Mouse (Mus musculus) telencephalon, adult 2 months (tissue): ENCODE measurements around the gene Klhdc10.
"Not testable (repeated sequence)": the region's sequence is repeated elsewhere in the genome, so short reads cannot be mapped to it uniquely, and the experiment has no call there.

Experiments used
- DNase-seq: peaks from one replicate; pipeline ENCODE4 v3.0.0-alpha.2; 2011; ENCODE audit warnings: low read depth, low spot score

Gene Klhdc10

DNA sequence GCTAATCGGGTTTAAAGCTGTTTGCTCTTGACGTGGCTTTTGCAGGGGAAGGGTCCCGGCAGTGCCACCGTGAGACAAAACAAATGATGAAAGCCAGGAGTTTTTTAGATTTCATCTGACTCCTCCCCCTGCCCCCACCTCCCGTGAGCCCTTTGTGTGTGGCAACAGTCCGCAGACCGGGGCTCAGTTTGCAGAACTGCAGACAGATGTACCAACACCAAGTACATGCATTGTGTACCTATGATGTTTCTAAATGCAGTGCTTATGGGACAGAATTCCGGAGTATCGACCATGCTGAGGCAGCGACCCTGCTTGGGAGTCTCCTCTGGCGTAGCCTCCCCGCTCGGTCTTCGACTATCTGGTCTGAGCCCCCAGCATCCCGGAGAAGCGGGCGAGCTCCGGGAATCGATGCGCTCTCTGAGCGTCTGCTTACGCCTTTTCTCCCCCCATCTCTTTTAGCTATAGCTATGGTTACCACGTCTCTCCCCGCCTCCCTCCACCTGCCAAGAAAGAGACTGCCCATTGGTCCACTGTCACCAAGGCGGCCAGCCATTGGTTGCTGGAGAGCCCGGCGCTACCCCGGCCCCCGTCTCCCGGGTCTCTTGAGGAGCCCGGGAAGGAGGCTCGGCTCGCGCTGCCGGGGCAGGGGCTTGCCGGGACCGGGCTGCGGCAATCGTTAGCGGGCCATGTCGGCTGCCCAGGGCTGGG is at the start of gene Klhdc10:
Gene Klhdc10, plus strand, starts transcription at position 561 of the 708 bp plus-strand sequence.
- DNase-seq: peak; percentile 99

DNA sequence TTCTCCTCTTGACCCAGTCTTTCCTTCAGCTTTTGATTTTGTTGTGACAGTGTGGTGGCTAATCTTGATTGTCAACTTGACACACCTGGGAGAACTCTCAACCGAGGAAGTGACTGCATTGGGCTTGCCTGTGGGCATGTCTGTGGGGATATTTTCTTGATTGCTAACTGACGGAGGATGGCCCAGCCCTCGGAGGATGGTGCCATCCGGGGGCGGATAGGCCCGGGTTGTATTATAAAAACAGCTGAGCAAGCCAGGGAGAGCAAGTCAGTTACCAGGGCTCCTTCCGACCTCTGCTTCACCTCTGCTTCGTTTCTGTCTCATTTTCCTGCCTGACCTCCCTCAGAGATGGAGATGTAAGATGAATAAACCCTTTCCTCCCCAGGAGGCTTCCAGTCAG is 48.9 kb upstream of the Klhdc10 start:
- DNase-seq: no peak

DNA sequence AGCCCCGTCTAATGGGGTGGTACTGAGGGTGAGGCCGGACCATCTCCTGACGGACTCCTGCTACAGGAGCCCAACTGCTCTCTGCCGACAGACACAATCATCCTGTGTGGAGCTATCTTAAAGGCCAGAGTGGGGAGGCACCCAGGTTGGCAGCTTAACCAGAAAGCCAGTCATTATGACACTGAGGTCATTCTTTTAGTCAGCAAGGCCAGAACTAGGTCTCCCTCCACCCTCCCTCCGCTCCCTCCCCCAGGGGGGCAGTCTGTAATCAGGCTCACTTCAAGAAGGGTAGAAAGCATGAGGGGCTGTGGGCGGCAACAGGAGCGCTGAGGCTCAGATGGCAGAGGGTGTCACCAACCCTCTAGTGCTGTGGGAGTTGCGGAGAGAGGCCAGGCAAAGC is 48.0 kb upstream of the Klhdc10 start:
- DNase-seq: no peak

DNA sequence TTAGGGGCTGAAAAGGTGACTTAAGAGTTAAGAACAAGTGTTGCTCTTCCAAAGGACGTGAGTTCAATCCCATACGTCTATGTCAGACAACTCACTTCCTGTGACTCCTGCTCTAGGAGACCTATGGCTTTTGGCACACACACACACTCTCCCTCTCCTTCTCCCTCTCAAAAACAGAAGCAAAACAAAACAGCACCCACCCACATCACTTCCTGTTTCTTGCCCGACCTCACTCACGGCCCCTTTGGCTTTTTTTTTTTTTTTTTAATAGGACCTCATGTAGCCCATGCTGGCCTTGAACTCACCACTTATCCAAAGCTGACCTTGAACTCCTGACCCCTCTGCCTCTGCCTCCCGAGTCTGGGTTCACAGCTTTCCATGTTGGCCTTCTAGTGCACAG is 46.9 kb upstream of the Klhdc10 start:
- DNase-seq: no peak

DNA sequence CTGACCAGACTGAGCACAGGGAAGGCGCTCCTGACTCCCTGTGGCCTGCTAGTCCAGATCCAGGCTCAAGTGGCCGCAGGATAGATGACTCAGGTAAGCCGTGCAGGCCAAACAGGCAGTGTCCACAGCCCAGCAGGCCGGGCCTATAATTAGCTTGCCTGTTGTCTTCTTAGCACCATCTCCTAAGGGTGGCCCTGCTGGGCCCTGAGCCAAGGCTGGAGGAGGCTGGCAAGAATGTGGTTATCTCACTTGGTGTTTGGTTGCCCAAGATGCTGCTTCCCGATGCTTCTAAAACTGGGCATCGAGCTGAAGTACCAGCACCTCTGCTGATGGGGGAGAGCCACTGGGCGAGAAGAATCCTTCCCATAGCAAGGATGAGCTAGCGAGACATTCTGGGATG is 46.0 kb upstream of the Klhdc10 start:
- DNase-seq: no peak

DNA sequence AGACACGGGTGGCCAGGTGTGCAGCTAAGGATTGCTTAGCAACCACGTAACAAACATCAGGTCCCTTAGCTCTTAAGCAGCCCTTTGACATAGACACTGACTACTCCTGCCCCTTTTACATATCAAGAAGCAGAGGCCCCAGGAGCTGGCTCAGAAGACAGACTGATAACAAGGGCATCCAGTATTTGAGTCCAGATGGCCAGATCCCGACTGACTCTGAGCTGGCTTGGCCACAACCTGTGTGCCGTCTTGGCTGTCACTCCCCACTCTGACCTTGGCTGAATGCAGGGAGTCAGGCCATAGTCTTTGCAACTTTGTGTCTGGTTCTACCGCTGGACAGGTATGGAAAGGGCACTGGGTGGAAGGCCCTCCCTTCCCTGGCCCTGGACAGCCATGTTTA is 45.5 kb upstream of the Klhdc10 start:
- DNase-seq: no peak

DNA sequence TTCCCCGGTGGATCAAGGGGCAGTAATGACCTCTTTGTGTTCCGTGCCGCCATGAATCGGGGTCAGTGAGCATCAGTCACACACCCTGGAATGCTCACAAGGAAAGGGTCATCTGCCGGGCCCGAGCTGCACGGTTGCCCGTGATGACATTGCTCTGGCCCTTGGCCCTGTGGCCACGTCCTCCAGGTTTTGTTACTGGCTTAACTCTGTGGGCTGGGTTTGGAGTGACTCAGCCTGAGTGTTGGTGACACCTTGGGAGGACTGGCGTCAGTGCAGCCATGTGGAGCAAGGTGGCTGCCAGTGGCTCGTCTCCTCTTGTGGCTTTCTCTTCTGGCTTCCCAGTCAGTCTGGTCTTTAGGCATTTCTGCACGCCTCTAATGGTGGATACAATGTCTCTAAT is 45.0 kb upstream of the Klhdc10 start:
- no peak for DNase-seq

DNA sequence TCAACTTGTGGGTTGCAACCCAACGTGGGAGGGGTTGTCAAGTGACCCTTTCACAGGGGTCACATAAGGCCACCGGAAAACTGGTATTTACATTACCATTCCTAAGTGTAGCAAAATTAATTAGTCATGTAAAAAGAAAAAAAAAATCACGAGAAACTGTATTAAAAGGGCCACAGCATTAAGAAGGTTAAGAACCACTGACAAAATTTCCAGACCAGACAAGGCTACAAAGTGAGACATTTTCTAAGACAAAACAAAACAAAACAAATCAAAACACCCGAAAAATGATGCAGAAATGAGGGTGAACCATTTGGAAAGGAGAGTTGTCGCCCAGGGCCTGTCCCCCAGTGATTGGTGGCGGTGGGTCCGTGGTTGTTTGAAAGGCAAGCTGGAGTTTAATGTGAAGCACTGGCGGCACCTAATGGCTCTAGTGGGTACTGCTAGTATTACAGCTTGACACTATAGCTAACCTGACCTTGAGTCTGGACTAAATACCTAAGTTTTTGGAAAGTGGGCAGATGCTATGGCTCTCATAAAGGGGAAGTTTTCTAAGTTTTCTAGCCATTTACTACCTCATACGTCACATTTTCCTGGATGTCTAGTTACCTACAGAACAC is 44.0 kb upstream of the Klhdc10 start:
- no peak for DNase-seq

DNA sequence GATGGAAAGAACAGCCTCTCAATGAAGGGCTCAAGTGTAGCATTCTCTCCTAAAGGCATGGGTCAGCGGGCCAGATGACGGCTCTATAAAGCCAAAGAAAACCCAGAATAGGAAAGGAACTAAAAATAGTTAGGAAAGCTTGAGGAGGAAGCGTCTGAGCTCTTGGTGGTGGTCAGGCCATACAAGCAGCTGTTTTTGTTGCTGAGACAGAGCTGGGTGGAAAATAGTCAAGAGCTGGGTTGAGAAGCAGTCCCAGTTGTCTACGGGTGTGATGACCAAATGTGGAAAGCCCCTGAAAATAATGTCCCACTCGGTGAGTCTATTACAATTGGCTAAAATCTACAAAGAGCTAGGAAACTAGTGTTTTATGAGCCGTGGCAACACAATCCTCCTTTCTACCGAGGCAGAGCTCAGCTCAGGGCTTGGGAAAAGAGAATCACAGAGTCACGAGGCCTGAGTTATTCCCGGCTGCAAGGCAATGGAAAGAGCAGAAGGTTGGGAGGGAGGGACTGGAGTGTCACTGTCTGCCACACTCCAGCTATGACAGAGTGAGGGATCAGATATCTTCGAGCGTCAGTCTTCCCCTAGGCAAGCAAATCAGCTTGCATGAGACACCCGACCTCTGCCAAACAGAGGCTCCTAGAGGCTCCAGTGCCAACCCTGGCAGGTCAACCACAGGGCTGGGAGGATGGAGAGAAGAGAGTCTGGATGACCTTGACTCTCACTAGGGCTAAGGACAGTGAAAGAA is 41.7 kb upstream of the Klhdc10 start:
- no peak for DNase-seq

DNA sequence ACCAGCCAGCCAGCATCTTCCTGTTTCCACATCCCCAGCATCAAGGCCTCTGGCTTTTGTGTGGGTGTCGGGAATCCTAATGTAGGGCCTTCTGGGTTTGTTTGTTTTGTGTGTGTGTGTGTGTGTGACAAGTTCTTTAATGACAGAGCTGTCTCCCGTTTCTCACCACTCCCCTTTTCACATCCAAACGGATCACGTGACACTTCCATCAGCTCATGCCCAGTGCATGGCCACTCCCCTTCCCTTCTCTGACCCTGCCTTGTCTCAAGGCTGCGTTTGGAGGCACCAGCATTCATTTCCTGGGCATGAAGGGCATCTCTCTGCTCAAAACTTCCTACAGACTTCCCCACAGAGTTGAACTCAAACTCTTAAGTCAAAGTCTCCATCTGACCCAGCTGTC is 37.9 kb upstream of the Klhdc10 start:
- no peak for DNase-seq

DNA sequence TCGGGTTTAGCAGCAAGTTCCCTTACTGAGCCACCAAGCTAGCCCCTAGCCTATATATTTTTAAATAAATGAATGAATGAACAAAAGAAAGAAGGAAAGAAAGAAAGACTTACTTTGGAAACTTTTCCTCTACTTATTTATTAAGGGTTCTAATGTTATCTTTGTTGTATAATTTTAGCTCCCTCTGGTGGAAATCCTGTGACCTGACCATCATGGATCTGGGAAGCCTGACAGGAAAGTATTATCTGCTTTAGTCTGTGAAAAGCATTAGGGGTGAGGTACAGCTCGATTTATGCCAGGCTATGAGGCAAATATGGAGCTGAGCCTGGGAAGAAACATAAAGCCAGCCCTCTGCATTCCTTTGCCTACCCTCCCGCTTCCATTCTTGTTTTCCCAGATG is 32.4 kb upstream of the Klhdc10 start:
- DNase-seq: no peak

DNA sequence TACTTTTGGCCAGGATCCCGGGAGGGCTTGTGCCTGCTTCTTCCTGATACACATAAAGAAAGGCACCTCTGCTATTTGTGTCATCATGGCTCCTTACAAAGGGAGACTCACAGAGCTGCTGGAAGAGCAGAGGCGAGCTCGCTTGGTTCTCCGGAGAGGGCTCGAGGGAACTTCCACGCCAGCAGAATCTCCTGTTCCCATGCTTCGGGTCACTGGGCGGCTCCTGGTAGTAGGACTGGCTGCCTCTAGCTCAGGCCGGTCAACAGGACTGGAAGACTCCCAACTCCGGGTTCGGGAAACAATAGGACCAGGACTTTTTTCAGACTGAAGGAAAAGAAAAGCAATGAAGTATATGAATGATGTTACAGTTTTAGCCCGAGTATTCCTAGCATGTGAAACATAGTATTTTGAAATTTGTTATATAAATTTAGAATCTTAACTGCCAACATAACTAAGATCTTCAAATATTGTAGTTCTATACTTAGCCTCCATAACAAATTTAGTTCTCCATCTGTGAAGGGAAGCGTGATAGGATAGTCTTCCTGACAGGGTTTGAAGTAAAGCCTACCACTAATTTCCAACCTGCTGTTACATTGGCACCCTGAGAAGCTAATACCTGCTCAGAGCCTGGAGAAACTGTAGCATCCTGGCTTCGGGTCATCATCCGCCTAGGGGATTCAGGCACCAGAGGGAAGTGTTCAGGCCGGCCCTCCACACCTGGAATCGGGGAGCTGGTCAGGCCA is 28.9 kb upstream of the Klhdc10 start:
- peak; percentile 53 for DNase-seq

DNA sequence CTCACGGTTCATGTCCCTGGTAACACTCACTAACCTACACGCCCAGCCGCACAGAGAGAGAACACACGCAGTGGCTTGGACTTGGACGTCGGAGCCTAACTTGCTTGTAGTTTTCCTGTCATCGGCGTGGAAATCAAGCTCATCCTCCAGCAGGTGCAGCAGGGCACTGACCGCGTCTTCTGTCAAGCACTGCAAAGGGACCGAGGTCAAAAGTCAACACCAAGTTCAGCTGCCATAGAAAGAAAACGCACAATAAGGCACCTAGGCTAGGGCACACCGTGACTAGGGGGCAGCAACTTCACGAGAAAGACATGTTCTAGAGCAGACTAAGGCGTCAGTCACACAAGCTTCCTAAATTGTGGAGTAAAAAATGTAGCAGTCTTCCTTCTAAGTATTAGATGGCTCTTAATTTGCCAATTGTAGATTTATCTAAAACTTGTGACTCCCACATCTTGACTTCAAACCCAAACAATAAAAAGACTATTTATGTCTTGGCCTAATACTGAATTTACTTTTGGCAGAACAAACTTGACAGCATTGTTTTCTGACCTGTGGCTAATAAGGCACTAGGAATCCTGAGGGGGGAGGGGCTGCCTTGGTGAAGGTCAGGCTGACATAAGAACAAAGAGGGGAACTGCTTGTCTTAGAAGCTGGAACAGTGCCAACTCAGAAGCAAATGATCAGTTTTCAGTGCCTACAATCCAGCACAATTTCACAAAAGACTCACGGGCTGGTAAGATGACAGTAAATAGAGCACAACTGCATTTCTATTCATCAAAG is 26.7 kb upstream of the Klhdc10 start:
- no peak for DNase-seq

DNA sequence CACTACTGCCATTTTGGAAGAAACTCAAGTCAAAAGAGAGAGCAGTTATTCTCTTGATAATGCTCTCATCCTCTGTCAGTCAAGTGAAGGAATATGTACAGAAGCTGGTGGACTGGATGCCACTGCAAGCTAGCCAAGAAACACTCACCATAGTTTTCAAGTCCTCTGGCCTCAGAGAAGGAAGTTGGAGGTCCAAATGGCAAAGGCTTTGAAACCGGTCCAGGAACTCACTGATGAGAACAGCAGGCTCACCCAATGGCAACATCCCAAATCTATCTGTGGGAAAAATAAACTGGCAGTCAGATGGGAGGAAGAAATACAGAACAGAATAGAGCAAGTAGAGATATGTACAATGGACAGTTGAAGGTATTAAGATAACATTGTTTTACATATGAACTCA is 25.9 kb upstream of the Klhdc10 start:
- DNase-seq: no peak

DNA sequence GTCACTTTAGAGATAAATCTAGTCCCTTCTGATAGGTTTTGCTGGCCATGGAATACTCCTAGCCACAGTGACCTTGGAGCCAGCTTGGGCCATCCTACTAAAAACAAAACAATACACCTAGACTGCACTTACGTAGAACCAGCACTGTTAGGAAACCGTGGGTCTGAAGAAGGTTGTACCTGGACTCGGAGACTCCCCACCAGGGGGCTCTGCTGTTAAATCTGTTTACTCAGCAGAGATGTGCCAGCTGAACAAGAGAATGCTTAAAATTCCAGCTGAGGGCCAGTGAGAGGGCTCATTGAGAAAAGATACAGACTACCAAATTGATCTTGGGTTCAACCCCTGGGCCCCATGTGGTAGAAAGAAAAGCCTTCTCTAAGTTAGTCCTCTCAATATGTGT is 20.6 kb upstream of the Klhdc10 start:
- DNase-seq: no peak

DNA sequence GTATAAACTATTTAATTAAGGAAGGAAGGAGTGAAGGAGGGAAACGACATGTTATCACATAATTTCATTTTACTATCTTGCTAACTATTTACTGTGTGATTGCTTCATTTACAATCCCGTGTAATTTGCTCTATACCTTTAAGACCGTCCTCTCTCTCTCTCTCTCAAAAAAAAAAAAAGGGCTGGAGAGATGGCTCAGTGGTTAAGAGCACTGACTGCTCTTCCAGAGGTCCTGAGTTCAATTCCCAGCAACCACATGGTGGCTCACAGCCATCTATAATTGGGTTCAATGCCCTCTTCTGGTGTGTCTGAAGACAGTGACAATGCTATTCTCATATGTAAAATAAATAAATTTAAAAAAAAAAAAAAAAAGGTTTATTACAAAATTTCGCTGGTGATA is 11.4 kb upstream of the Klhdc10 start:
- DNase-seq: not testable (repeated sequence)

DNA sequence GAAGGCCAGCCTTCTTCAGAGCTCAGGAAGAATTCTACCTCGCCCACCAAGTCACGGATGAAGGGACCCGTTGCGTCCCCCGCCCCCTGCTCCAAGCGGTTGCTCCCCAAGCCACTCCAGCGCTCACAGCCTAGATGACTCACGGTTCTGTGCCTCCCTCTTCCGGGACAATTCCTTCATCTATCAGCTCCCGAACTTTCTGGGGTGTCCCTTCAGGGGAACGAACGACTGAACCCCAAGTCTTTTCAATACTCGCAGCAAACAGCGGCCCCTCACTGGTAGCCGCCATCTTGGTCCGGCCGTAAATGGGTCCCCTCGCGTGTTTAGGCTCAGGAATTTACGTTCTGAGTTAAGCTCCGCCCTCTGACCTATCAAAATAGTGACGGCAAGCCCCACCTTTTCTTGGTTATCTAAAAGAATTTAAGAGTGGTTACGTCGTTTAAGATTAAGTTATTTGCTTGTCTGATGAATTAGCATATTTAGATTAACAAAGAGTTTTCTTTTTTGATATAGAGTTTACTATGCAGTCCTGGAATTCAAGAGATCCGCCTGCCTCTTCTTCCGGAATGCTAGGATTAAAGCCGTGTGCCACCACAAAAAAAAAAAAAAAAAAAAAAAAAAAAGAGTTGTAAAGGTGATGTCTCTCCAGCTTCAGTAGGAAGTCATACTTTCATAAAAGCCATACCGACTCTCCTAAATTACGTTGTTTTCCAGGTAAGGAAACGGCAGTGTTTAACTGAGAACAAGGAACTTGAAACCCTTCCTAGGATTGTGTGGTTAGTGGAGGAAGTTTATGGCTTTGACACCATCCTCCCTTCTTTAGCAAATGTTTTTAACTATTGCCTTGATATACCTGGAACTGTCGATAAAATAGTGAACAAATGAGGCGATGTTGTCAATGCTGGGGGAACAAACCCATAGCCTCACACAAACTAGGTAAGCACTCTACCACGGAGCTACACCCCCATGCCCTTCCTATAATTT is 10.7 kb upstream of the Klhdc10 start, which contains the start of gene Zc3hc1:
Gene Zc3hc1, minus strand, starts transcription at position 315 of the 984 bp plus-strand sequence.
- DNase-seq: peak; percentile 84

DNA sequence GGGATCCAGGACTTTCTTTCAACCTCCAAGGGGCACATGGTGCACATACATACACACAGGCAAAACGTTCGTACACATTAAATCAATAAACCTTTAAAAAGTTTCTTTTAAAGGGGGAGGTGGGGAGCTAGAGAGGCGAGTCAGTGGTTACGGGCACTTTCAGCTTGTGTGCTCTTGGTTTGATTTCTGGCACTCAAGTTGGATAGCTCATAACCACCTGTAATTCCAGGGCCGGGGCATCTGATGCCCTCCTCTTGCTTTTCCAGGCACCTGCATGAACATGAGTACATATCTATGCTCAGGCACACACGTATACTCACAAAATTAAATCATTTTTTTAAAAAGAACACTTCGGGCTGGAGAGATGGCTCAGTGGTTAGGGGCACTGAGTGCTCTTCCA is 9.7 kb upstream of the Klhdc10 start:
- no peak for DNase-seq

DNA sequence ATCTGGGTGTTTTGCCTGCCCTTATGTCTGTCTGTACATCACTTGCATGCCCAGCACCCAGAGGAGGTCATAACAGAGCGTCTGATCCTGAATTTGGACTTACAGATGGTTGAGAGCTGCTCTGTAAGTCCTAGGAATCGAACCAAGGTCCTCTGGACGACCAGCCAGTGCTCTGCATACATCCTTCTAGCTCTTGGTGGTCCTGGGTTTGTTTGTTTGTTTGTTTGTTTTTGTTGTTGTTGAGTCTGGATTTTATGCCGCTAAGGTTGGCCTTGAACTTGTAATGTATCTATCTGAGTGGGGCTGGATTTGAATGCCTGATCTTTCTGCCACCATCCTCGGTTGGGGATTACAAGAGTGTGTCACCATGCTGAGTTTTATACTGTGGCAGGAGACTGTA is 1.5 kb upstream of the Klhdc10 start:
- no peak for DNase-seq

DNA sequence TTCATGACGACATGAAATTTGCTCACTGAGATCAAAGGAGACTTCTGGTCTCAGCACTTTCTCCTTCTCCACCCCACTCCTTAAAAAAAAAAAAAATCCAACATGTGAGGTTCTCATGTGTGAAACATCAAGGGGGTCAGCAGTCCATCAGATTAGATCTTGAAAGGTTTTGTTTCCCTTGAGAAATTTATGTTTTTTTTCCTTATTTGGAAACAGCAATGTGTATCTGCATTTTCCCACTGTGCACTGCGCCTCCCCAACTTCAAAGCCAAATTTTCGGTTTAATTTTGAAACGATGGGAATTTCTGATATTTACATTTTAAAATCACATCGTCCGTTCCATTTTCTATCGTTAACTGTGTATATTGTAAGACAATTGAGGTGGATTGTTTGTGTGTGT is 952 bp upstream of the Klhdc10 start:
- DNase-seq: no peak
